Mouse (Mus musculus): ENCODE measurements around the gene Adprhl2.

GRCm38 (mm10) chr4:126286492-126286891, 35.0 kb downstream of the Adprhl2 start, which contains the start of gene Col8a2:
- no peak for TF ChIP-seq GATA1 (IDR thresholded peaks at IDR 0.05; ENCODE audit: low read length)
- TF ChIP-seq TAL1 (IDR thresholded peaks at IDR 0.05; ENCODE audit: low read length) = no peak
